Mouse (Mus musculus): ENCODE measurements around the gene Grid1. TPM values are rescaled to one million over a fixed set of nuclear protein-coding genes. Genes with fewer than 3 reads are reported as not detected.

Grid1 gene
- total RNA-seq, 2 experiments from 2014 or later, result not detected

- no peak for ATAC-seq (replicated peaks; ENCODE audit: low FRiP score, poor library complexity, severe bottlenecking)
Measured at GRCm38 (mm10) chr14:34903854-34904253, 83.9 kb downstream of the Grid1 start.

- ATAC-seq (replicated peaks; ENCODE audit: low FRiP score, poor library complexity, severe bottlenecking), result no peak
Measured at GRCm38 (mm10) chr14:34905697-34906096, 85.8 kb downstream of the Grid1 start.

- ATAC-seq (replicated peaks; ENCODE audit: low FRiP score, poor library complexity, severe bottlenecking), result no peak
Measured at GRCm38 (mm10) chr14:34908366-34908765, 88.5 kb downstream of the Grid1 start.

- no peak for ATAC-seq (replicated peaks; ENCODE audit: low FRiP score, poor library complexity, severe bottlenecking)
Measured at GRCm38 (mm10) chr14:34908804-34909203, 88.9 kb downstream of the Grid1 start.

GRCm38 (mm10) chr14:34916315-34916714 lies 96.4 kb downstream of the Grid1 start:
- ATAC-seq (replicated peaks; ENCODE audit: low FRiP score, poor library complexity, severe bottlenecking), result no peak

GRCm38 (mm10) chr14:34917111-34917510 lies 97.2 kb downstream of the Grid1 start:
- no peak for ATAC-seq (replicated peaks; ENCODE audit: low FRiP score, poor library complexity, severe bottlenecking)

GRCm38 (mm10) chr14:34919221-34919620 lies 99.3 kb downstream of the Grid1 start:
- ATAC-seq (replicated peaks; ENCODE audit: low FRiP score, poor library complexity, severe bottlenecking), result no peak

- ATAC-seq (replicated peaks; ENCODE audit: low FRiP score, poor library complexity, severe bottlenecking), result no peak
Measured at GRCm38 (mm10) chr14:34921265-34921664, 101.4 kb downstream of the Grid1 start.

GRCm38 (mm10) chr14:34925021-34925420 lies 105.1 kb downstream of the Grid1 start:
- ATAC-seq (replicated peaks; ENCODE audit: low FRiP score, poor library complexity, severe bottlenecking), result no peak

GRCm38 (mm10) chr14:34930040-34930719 lies 110.3 kb downstream of the Grid1 start:
- ATAC-seq (replicated peaks; ENCODE audit: low FRiP score, poor library complexity, severe bottlenecking), result no peak

GRCm38 (mm10) chr14:34933197-34933596 lies 113.3 kb downstream of the Grid1 start:
- no peak for ATAC-seq (replicated peaks; ENCODE audit: low FRiP score, poor library complexity, severe bottlenecking)

- no peak for ATAC-seq (replicated peaks; ENCODE audit: low FRiP score, poor library complexity, severe bottlenecking)
Measured at GRCm38 (mm10) chr14:34936192-34936770, 116.4 kb downstream of the Grid1 start.

GRCm38 (mm10) chr14:34944390-34944979 lies 124.6 kb downstream of the Grid1 start:
- ATAC-seq (replicated peaks; ENCODE audit: low FRiP score, poor library complexity, severe bottlenecking), result no peak

GRCm38 (mm10) chr14:34945471-34946313 lies 125.8 kb downstream of the Grid1 start:
- ATAC-seq (replicated peaks; ENCODE audit: low FRiP score, poor library complexity, severe bottlenecking), result no peak

- no peak for ATAC-seq (replicated peaks; ENCODE audit: low FRiP score, poor library complexity, severe bottlenecking)
Measured at GRCm38 (mm10) chr14:34946314-34946583, 126.3 kb downstream of the Grid1 start.

- ATAC-seq (replicated peaks; ENCODE audit: low FRiP score, poor library complexity, severe bottlenecking), result no peak
Measured at GRCm38 (mm10) chr14:34948249-34948648, 128.3 kb downstream of the Grid1 start.

- no peak for ATAC-seq (replicated peaks; ENCODE audit: low FRiP score, poor library complexity, severe bottlenecking)
Measured at GRCm38 (mm10) chr14:34952311-34952710, 132.4 kb downstream of the Grid1 start.

- ATAC-seq (replicated peaks; ENCODE audit: low FRiP score, poor library complexity, severe bottlenecking), result no peak
Measured at GRCm38 (mm10) chr14:34953566-34953965, 133.7 kb downstream of the Grid1 start.

GRCm38 (mm10) chr14:34955689-34956088 lies 135.8 kb downstream of the Grid1 start:
- ATAC-seq (replicated peaks; ENCODE audit: low FRiP score, poor library complexity, severe bottlenecking), result no peak

- no peak for ATAC-seq (replicated peaks; ENCODE audit: low FRiP score, poor library complexity, severe bottlenecking)
Measured at GRCm38 (mm10) chr14:34960227-34960626, 140.3 kb downstream of the Grid1 start.
